Mouse (Mus musculus) heart, adult 8-10 months (tissue): ENCODE data around the gene Tmf1. TPM values are rescaled to one million over a fixed set of nuclear protein-coding genes. Genes with fewer than 3 reads are reported as not detected.

ENCODE experiments used
- DNase-seq: peaks from one replicate; pipeline ENCODE4 v3.0.0; 2022; ENCODE audit warnings: low spot score
- total RNA-seq, 4 experiments: library from RNA; stranded (reverse); gene quantifications; 2 replicates each; pipeline ENCODE4 v1.2.4; 2022

Tmf1 gene
- total RNA-seq, 4 experiments from 2014 or later = 36.6 to 42.0 (median 41.6) TPM

- no peak for DNase-seq
Observed at GRCm38 (mm10) chr6:97204252-97204869, 25.4 kb upstream of the Tmf1 start.

- DNase-seq = no peak
Observed at GRCm38 (mm10) chr6:97202477-97202876, 23.6 kb upstream of the Tmf1 start.

GRCm38 (mm10) chr6:97200437-97200836 is 21.5 kb upstream of the Tmf1 start:
- DNase-seq = no peak

- no peak for DNase-seq
Observed at GRCm38 (mm10) chr6:97179367-97179828, 476 bp upstream of the Tmf1 start.

GRCm38 (mm10) chr6:97175716-97176115 is 3.2 kb downstream of the Tmf1 start:
- DNase-seq = no peak

GRCm38 (mm10) chr6:97150156-97150555 is 28.8 kb downstream of the Tmf1 start:
- DNase-seq = no peak

GRCm38 (mm10) chr6:97149721-97150120 is 29.2 kb downstream of the Tmf1 start:
- no peak for DNase-seq

- DNase-seq = peak; percentile 76
Observed at GRCm38 (mm10) chr6:97148383-97149251, 30.3 kb downstream of the Tmf1 start, which contains the start of gene Eogt. Gene Eogt (minus strand): TSS chr6:97149182.

GRCm38 (mm10) chr6:97147755-97148382 is 31.1 kb downstream of the Tmf1 start:
- peak; percentile 24 for DNase-seq

- peak; percentile 58 for DNase-seq
Observed at GRCm38 (mm10) chr6:97145156-97145555, 33.8 kb downstream of the Tmf1 start.

- DNase-seq = peak; percentile 34
Observed at GRCm38 (mm10) chr6:97144359-97144758, 34.6 kb downstream of the Tmf1 start.

GRCm38 (mm10) chr6:97142611-97143010 is 36.3 kb downstream of the Tmf1 start:
- DNase-seq = no peak

- no peak for DNase-seq
Observed at GRCm38 (mm10) chr6:97141811-97142210, 37.1 kb downstream of the Tmf1 start.

- no peak for DNase-seq
Observed at GRCm38 (mm10) chr6:97132707-97133303, 46.1 kb downstream of the Tmf1 start.

- no peak for DNase-seq
Observed at GRCm38 (mm10) chr6:97131808-97132207, 47.1 kb downstream of the Tmf1 start.

GRCm38 (mm10) chr6:97130979-97131378 is 47.9 kb downstream of the Tmf1 start:
- DNase-seq = no peak

GRCm38 (mm10) chr6:97124336-97125010 is 54.4 kb downstream of the Tmf1 start:
- DNase-seq = no peak

- no peak for DNase-seq
Observed at GRCm38 (mm10) chr6:97120922-97121321, 58.0 kb downstream of the Tmf1 start.

GRCm38 (mm10) chr6:97118327-97118726 is 60.6 kb downstream of the Tmf1 start:
- DNase-seq = no peak

- DNase-seq = no peak
Observed at GRCm38 (mm10) chr6:97116896-97117295, 62.0 kb downstream of the Tmf1 start.

GRCm38 (mm10) chr6:97114821-97115220 is 64.1 kb downstream of the Tmf1 start:
- no peak for DNase-seq
